Mouse (Mus musculus) adrenal gland (tissue): ENCODE data around the gene Sdf4.

Source experiments
- intact Hi-C: fragments of 180-260 bp; cut with DNase I; formaldehyde crosslinking; loops from one replicate; pipeline ENCODE4 v1.15.1; 2025
- long read RNA-seq, 2 experiments: library from polyadenylated mRNA; unstranded; transcript quantifications; one replicate each; pipeline ENCODE4 v2.0.0; 2020; ENCODE audit warnings: borderline replicate concordance in 1 of 2; ENCODE audit not compliant: insufficient replicate concordance in 1 of 2

The Sdf4 gene
- long read RNA-seq, experiment 1, full-length matches to known transcripts = 281 of 312 reads
- long read RNA-seq, experiment 1, partial matches to known transcripts = 22 of 312 reads
- long read RNA-seq, experiment 1, other reads (novel, unspliced or antisense) = 9 of 312 reads
- long read RNA-seq, experiment 2, full-length matches to known transcripts = 324 of 377 reads
- long read RNA-seq, experiment 2, partial matches to known transcripts = 37 of 377 reads
- long read RNA-seq, experiment 2, other reads (novel, unspliced or antisense) = 16 of 377 reads

DNA sequence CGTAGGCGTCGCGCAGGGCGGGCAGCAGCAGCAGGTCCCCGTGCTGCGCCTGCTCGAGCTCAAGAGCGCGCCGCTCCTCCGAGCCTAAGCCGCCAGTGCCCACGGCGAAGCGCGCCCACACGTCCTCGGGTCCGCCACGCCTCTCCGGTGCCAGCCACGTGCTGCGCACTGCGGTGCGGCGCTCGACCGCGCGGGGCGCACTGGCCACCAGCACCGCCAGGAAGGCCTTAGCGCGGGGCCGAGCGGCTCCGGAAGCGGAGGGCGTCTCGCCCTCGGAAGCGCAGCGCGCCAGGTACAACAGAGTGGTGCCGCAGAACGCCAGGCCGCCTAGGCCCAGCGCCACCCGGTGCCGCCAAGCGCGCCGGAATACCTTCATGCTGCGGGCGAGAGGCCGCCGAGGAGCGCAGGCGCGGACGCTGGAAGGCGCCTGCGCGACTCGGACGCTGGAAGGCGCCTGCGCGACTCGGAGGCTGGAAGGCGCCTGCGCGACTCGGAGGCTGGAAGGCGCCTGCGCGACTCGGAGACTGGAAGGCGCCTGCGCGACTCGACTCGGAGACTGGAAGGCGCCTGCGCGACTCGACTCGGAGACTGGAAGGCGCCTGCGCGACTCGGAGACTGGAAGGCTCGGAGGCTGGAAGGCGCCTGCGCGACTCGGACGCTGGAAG, at the start of gene Sdf4, which contains the start of gene B3galt6:
TSS of gene Sdf4 (plus strand) at position 632 of the 665 bp plus-strand sequence.
TSS of gene B3galt6 (minus strand) at position 409 of the 665 bp plus-strand sequence.
- intact Hi-C loops = loop anchor here (5.0 kb wide), 1 partner anchor 35 kb away; no protein-coding TSS in a partner anchor

DNA sequence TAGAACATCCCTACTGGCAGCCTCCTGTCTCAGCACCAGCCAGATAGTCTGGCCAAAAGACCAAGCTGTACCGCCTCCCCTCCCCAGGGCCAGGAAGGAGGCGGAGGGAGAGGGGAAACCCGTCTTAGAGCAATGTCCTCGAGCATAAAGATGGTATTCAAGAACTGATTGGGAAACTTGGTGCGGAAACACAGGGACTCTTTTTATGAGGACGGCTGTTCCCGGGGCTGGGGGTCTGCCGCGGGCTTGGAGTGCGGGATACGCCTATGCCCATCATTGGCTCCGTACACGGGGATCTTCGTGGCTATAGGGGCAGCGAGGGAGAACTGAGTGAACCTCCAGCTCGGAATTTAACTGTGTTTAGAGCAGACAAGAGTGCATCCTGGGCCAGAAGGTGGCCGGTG, 49.6 kb upstream of the Sdf4 start:
- intact Hi-C loops = loop anchor here (2.0 kb wide), 1 partner anchor 48 kb away; no protein-coding TSS in a partner anchor

DNA sequence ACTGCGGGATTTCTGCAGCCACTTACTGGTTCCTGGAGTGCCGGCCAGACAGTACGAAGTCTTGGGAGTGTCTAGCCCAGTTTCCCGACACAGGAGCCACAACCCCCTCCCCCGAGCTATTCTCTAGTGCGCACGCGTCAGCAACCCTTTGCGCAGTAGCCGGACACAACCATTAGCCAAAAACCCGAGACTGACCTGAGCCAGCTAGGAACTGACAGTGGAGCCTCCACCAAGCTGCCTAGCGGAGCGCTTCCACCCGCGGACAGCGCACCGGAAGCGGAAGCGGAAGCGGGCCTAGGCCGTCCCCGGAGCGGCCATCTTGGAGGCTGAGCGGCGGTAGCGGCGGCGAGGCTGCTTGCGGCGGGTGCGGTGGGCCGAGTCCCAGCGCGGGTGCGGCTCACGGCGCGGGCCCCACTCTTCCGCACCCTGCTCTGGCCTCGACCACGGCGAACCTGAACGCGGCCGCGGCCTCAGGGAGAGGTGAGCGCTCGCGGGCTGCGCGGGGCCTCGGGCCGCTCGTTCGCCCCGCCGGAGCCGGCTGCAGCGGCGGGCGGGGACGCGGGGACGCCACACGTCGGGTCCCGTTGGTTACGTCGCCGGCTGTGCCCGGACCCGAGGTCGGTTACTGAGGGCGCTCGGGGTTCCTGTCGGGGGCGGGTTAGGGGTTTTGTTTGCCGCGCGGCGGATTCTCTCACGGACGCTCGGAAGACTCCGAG, 49.0 kb upstream of the Sdf4 start, which contains the start of gene Ube2j2:
TSS of gene Ube2j2 (plus strand) at position 298 of the 716 bp plus-strand sequence.
- intact Hi-C loops = loop anchor here (2.0 kb wide), 1 partner anchor 49 kb away; no protein-coding TSS in a partner anchor

DNA sequence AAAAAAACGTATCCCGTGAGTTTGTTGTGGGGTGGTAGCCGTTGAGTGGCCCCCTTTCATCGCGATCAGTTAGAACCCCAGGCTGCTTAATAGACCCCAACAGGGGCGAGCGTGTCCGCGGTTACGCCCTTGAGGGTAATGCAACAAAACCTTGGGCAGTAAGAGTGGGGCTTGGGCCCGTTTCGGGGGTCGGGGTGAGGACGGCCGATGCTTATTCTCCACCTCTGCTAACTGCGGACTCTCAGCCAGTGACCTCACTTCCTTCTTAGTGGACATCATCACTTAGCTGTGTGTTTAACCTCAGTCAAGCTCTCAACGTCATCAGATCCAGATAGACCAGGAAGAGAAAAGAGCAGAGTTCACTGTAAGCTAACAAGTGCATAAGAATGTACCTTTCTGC, 48.4 kb upstream of the Sdf4 start:
- intact Hi-C loops = no loop called here

DNA sequence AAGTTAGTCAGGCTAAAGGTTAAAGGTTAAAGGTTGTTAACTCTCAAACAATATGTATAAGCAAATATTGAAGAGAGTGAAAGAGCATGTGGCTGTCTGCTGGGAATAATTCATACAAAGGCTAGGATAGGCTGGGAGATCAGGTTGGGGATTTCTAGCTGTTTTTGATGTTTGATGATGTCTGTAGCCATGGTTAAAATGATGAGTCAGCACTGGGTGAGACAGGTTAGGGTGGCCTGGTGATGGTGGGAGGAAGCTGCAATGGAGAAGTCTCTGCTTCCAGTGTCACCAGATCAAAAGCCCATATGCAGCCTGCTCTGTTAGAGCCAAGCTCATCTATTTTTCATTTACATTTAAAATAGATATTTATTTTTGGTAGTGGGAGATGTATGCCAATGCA, 45.6 kb upstream of the Sdf4 start:
- intact Hi-C loops = no loop called here

DNA sequence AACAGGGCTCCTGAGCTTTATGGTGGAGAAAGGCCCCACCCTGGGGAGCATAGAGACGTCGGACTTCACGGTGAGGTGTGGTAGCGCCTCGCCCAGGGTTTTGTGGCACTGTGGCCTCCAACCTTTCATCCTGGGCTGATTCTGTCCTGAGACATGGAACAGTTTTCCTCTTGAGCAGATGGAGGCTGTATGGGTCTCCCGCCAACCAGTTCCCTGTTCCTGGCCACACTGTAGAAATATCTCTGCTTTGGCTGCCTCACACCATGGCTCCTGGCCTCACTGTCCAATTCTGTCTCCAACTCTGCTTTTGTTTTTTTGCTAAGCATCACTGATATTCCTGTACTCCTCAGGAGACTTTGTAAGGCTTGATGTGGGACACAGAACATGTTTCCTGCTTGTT, 37.2 kb upstream of the Sdf4 start:
- intact Hi-C loops = loop anchor here (5.0 kb wide), 1 partner anchor 37 kb away; the partner anchor contains the start of genes B3galt6 and Sdf4

DNA sequence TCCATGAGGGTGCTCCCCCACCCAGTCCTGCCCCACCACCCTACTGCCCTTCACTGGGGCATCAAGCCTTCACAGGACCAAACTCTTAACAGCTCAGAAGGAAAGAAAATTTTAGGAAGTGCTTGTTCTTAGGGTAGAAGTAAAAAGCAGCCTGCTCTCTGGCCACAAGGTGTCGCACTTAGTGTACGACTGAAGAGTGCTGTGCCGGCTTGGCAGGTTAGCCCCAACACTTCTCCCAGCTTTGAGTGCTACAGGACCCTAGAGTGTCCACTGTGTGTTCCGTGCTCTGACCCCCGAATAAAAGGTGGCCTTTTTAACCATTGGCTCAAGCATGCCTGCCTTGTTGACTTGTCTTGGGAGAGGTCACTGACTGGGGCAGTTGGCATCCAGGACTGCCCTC, 33.4 kb upstream of the Sdf4 start:
- intact Hi-C loops = loop anchor here (5.0 kb wide), 1 partner anchor 33 kb away; the partner anchor contains the start of genes B3galt6 and Sdf4

DNA sequence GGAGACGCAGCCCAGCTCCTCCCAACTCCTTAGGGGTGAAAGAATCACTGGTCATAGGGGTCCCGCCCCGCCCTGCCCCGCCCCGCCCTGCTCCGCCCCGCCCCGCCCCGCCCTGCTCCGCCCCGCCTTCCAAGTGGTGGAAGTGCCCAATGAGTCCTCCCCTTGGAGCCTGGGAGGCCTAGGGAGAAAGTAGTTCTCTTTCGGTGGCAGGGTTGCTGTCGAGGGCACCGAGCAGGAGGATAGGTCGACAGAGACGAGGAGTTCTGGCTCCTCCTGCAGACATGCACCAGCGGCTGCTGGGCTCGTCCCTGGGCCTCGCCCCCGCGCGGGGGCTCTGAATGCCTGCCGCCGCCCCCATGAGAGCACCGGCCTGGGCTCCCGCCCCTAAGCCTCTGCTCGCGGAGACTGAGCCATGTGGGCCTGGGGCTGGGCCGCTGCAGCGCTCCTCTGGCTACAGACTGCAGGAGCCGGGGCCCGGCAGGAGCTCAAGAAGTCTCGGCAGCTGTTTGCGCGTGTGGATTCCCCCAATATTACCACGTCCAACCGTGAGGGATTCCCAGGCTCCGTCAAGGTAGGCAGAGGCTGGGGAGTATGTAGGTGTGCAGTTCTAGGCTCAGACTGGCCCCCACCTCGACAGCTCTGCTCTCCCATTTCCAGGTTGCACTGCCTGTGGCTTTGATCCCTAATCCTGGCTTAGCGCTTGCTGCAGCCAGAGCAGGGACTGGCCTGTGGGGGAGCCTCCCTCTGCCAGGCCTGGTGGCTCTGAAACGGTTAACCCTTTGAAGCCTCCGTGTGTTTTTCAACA, 30.3 kb upstream of the Sdf4 start, which contains the start of gene C1qtnf12:
TSS of gene C1qtnf12 (plus strand) at position 152 of the 805 bp plus-strand sequence.
- intact Hi-C loops = loop anchor here (5.0 kb wide), 2 partner anchors 70 to 145 kb away; partner anchors contain the start of gene 9430015G10Rik

DNA sequence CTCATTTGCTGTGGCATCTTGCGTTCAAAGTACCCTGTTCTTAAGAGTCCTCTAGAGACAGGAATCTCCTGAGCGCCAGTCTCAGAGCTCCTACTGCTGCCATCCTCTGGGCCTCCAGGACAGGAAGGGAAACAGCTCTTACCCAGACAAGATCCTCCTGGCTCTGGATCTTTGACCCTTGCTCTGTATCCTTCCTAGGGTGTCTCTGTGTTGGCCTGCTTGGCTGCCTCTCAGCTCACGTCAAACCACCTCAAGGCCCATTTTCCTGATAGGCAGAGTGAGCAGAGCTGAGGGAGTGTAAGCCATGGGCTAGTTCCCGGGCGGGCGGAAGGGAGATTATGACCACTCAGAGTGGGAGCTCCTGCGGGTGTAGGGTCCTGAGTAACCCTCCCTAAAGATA, 29.6 kb upstream of the Sdf4 start:
- intact Hi-C loops = loop anchor here (5.0 kb wide), 2 partner anchors 69 to 144 kb away; partner anchors contain the start of gene 9430015G10Rik

DNA sequence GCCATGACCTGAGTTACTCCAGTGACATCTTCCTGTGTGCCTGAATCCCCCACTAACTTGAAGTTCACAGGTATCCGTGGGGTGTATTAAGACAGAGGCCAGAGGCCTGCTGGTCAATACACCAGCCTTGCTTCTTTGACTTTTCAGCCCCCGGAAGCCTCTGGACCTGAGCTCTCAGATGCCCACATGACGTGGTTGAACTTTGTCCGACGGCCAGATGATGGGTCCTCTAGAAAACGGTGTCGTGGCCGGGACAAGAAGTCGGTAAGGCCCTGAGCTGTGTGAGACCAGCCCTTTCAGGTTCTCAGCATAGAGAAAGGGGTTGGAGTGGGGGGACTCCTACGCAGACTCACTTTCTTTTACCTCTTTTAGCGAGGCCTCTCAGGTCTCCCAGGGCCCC, 28.3 kb upstream of the Sdf4 start:
- intact Hi-C loops = loop anchor here (5.0 kb wide), 2 partner anchors 68 to 143 kb away; partner anchors contain the start of gene 9430015G10Rik

DNA sequence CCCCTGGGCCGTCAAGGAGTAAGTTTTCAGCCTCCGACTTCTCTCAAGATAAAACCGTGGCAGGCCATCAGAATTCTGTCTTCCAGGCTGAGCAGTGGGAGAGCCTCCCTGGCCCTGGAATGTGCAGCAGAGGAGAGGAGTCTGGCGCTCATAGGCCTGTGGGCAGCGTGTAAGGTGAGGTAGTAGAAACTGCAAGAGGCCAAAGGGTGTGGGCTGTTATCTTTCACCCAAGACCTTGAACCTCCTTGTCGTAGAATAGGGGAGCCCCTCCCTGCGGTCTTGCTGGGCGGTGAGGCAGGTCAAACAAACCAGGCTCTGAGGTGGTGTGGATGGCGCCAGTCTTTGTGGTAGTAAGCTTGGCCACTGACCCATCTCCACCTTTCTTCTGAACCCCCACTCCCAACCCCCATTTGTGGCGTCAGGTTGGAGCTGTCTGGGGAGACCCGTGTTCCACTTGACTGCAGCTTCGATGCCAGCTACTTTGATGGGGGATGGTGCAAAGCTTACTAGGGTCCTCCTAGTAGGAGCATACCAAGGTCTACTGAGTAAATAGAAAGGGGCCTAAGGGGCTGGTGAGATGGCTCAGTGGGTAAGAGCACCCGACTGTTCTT, 23.5 kb upstream of the Sdf4 start:
- intact Hi-C loops = no loop called here

DNA sequence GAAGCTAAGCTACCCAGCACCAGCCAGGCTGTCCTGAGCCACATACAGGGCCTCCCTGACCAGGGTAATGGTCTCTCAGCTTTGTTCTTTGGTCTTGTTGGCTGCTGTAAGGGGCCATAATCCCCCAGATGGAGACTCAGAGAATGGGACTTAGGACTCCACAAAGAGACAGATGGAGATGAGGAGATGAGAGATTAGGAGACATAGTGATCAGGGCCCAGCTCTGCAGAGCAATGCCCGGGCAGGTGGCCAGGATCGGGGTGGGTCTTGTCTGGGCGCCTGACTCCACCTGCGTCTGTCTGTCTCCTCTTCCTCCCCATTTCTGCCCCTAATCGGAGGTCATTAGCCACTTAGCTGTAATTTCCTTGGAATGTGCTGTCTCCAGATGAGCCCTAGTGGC, 22.4 kb upstream of the Sdf4 start:
- intact Hi-C loops = no loop called here

DNA sequence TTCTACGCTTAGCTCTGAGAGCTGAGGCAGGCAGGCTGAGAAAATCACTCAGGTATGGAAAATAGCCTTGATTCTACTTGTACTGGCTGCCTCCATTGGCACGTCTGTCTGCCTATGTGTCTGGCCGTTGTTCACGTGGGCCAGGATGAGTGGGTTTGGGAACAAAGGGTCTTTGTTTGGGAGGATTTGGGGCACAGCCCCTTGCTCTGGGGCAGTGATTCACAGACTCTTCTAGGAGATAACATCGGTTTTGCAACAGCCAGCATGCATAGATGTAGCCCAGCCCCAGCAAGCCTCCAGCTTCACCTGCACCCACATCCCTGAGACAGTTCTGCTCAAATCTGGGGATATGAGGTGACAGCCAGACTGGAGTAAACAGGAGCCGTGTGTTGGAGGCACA, 20.0 kb upstream of the Sdf4 start:
- intact Hi-C loops = no loop called here

DNA sequence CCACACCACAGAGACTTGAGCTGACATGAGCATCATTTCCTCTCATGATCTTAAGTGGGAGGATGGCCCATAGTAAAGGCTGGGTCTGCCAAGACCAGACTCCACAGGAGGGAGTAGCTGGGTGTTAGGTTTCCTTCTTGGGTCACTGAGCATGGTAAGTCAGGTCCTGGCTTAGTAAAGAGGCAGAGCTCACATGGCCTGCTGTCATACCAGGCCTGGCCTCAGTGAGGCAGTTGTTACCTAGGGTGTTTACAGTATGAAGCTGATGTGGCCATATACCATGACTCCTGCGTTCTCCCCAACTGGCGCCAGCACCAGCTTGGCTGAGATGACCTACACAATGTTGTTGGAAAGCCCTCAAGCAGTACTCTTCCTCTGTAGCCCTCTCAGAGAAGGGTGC, 19.4 kb upstream of the Sdf4 start:
- intact Hi-C loops = no loop called here

DNA sequence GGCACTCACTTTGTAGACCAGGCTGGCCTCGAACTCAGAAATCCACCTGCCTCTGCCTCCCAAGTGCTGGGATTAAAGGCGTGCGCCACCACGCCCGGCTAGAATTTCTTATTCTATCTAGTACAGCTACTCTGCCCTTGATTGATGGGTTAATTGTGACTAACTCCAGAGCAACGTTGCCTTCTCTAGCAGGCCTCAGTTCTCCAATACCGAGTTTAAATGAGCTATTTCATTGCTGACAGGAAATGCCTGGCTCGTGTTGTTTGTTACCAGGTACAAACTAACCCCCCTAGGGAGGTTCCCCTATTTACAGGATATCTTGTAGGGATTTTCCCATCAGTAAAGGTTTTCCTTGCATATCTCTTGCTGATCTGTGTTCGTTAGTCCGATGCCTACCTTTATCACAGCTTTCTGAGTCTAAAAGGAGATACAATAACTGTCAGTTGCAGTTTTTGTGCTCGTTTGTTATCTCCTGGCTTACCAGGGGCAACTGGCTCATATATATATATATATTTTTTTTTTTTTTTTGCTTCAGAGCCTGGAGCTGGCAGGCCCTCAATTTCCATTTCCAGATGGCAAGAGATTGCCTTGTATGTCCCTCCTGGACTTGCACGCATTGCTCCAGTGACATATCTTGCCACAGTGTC, 11.1 kb upstream of the Sdf4 start:
- intact Hi-C loops = no loop called here

DNA sequence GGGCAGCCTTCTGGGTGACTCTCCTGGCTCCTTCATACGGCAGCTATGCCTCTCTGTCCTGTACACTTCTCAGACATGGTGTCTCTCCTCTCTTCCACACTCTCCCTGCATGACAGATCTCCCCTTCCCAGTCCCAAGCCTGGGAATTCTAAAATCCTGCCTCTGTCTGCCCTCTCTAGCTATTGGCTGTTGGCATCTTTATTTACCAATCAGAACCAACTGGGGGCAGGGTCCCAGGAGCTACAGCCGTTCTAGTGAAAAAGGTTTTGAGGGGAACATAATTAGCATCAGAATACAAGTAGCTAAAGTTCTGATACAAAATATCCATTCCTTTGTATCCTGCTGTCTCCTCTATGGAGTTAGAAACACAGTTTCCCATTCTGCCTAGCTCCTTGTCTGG, 8.9 kb upstream of the Sdf4 start:
- intact Hi-C loops = no loop called here

DNA sequence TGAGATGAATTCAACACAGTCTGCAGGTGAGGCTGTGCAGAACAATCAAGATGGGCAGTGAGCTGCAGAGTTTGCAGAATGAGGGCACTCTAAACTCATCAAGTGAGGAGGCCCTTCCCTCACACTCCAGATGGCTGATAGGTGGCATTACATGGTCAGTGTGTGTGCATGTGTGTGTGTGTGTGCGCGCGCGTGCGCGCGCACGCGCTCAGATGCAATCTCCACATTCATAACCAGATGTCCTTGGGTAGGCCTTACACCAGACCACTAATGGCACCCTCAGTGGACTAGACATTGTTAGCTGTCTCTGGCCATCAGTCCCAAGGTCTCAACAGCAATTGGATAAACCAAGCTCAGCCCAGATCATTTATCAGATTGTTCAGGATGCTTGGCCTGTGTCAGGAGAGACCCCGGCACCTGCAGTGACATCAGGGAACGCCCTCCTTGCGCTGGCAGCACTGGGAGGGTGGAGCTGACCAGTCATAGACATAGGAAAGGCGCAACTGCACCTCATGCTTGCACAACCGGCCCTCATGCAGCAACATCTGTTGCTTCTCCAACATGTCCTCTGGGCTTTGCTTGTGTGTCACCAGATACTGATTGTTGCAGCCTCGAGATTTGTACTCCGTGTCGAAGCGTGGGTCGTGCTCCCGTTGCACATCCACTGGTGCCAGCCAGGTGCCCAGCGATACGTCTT, 1.3 kb upstream of the Sdf4 start:
- intact Hi-C loops = loop anchor here (5.0 kb wide), 1 partner anchor 34 kb away; no protein-coding TSS in a partner anchor

DNA sequence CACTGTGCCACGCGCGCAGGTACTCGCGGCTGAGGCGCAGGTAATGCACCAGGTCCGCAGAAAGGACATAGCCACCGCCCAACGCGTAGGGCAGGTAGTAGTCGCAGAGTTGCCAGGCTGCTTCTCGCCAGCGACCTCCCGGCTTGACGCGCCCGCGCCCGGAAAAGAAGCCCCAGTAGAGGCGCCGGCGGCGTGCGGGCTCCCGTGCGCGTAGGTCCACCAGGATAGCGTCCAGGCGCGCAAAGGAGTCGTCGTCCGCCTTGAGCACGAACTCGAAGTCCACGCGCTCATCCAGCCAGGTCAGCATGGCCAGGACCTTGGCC, 803 bp upstream of the Sdf4 start:
- intact Hi-C loops = loop anchor here (5.0 kb wide), 1 partner anchor 35 kb away; no protein-coding TSS in a partner anchor
